In the genomic region with DNA sequence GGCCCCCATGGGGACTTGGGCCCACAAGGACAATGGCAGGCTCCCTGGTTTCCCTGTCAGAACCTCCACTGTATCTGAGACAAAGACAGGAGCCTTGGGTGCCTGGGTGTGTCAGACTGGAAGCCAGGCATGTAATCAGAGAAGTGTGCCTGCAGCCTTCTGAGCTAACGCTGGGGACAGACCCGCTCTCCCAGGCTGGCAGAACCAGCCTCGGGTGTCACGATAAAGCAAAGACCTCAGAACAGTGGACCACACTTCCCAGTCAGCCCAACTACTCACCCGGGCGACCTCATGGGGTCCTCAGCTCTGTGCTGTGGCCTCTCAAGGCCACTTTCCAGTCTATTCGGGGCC, we compare ENCODE assay signal across 12 mouse cellular contexts. TPM values are rescaled to one million over a fixed set of nuclear protein-coding genes. Genes with fewer than 3 reads are reported as not detected.
A peak's percentile ranks its signal among the peaks of the same experiment; 100 is the strongest.
DNase-seq lines count a peak whose midpoint lies in the region; ATAC-seq and TF ChIP-seq lines count a peak whose summit lies in the region.
"Had no signal": no experiment of that assay in that cellular context is flagged by ENCODE, and none has a peak within 500 bp of the region (broad histone marks: within the 10 kb centered on the region; RNA-seq: fewer than 3 reads in every experiment).

No protein-coding gene starts in this region.

- H3K9ac ChIP-seq in hindbrain, embryonic 14.5 days, result no peak overlapping the region
- H3K9ac ChIP-seq in forebrain, embryonic 13.5 days, result 0 out of 2 replicates have a peak overlapping the region, but pooled peaks have one; percentile 12
- no peak overlapping the region for H3K9ac ChIP-seq in midbrain, embryonic 12.5 days (replicated peaks)
- H3K9ac ChIP-seq in liver, postnatal 0 days (replicated peaks), result no peak overlapping the region
- H3K9ac ChIP-seq: heart, embryonic 13.5 days had no signal

- no peak for ATAC-seq in hindbrain, embryonic 14.5 days (ENCODE audit: low FRiP score)
- peak; percentile 59 for ATAC-seq in forebrain, embryonic 13.5 days
- ATAC-seq in midbrain, embryonic 12.5 days (ENCODE audit: low FRiP score, low read depth), result peak; percentile 58
- ATAC-seq in liver, postnatal 0 days, result no peak
- ATAC-seq: intestine, embryonic 16.5 days had no signal

- DNase-seq in hindbrain, embryonic 10.5 days (ENCODE audit: low spot score), result peak; percentile 12
- no peak for DNase-seq in hindbrain, embryonic 14.5 days (ENCODE audit: low spot score)
- DNase-seq in brain, embryonic 14.5 days (ENCODE audit: low read depth), result peak; percentile 59
- DNase-seq in yolk sac, embryonic 10.5 days (ENCODE audit: low spot score), result no peak
- no peak for DNase-seq in liver, postnatal 0 days
- DNase-seq in heart, adult 18-20 months, result no peak
- DNase-seq: right cerebral cortex, postnatal 14 days had no signal

- peak; percentile 21; the same call in 1 of the 2 replicates for TF ChIP-seq CTCF in brain, embryonic 14.5 days (IDR thresholded peaks at IDR 0.05; ENCODE audit: borderline replicate concordance, extremely low read depth, insufficient read depth, insufficient read length)
- no peak for TF ChIP-seq CTCF in liver, postnatal 0 days (IDR thresholded peaks at IDR 0.05; ENCODE audit: low read depth)

- H3K27me3 ChIP-seq in hindbrain, embryonic 10.5 days (ENCODE audit: insufficient read depth, poor library complexity, severe bottlenecking), result peaks cover 16% of the 10 kb centered on the region
- H3K27me3 ChIP-seq in hindbrain, embryonic 14.5 days (ENCODE audit: control insufficient read depth, insufficient read depth, low read length), result no peaks in the 10 kb centered on the region
- H3K27me3 ChIP-seq in forebrain, embryonic 13.5 days, result peaks cover 3% of the 10 kb centered on the region; the same call in 1 of the 2 replicates
- H3K27me3 ChIP-seq in midbrain, embryonic 12.5 days, result peaks cover 17% of the 10 kb centered on the region; the same call in 1 of the 2 replicates
- H3K27me3 ChIP-seq in liver, postnatal 0 days (ENCODE audit: insufficient read depth, low read length), result 0 out of 2 replicates have a peak, but pooled peaks cover 6% of the 10 kb centered on the region

- peaks cover 71% of the 10 kb centered on the region for H3K4me1 ChIP-seq in hindbrain, embryonic 10.5 days (replicated peaks)
- peaks cover 23% of the 10 kb centered on the region for H3K4me1 ChIP-seq in hindbrain, embryonic 14.5 days (replicated peaks; ENCODE audit: control insufficient read depth, insufficient read depth, low read length)
- H3K4me1 ChIP-seq in forebrain, embryonic 13.5 days, result peaks cover 58% of the 10 kb centered on the region
- peaks cover 49% of the 10 kb centered on the region for H3K4me1 ChIP-seq in midbrain, embryonic 12.5 days
- no peaks in the 10 kb centered on the region for H3K4me1 ChIP-seq in liver, postnatal 0 days (ENCODE audit: insufficient read depth)
- H3K4me1 ChIP-seq: heart, embryonic 13.5 days had no signal

- no peak overlapping the region for H3K4me3 ChIP-seq in hindbrain, embryonic 10.5 days
- H3K4me3 ChIP-seq in hindbrain, embryonic 14.5 days (replicated peaks; ENCODE audit: low read length), result no peak overlapping the region
- H3K4me3 ChIP-seq in forebrain, embryonic 13.5 days, result no peak overlapping the region
- H3K4me3 ChIP-seq in midbrain, embryonic 12.5 days, result no peak overlapping the region
- H3K4me3 ChIP-seq in liver, postnatal 0 days (ENCODE audit: low read depth, low read length), result no peak overlapping the region
- H3K4me3 ChIP-seq: heart, embryonic 13.5 days had no signal

- H3K9me3 ChIP-seq in hindbrain, embryonic 10.5 days, result no peaks in the 10 kb centered on the region
- H3K9me3 ChIP-seq in hindbrain, embryonic 14.5 days (ENCODE audit: control insufficient read depth, low read length), result no peaks in the 10 kb centered on the region
- no peaks in the 10 kb centered on the region for H3K9me3 ChIP-seq in forebrain, embryonic 13.5 days (replicated peaks)
- no peaks in the 10 kb centered on the region for H3K9me3 ChIP-seq in midbrain, embryonic 12.5 days
- H3K9me3 ChIP-seq in liver, postnatal 0 days (ENCODE audit: low read length), result no peaks in the 10 kb centered on the region
- H3K9me3 ChIP-seq: heart, embryonic 13.5 days had no signal

- H3K4me2 ChIP-seq in hindbrain, embryonic 14.5 days (replicated peaks), result no peak overlapping the region
- H3K4me2 ChIP-seq in forebrain, embryonic 13.5 days, result no peak overlapping the region
- H3K4me2 ChIP-seq in midbrain, embryonic 12.5 days (replicated peaks), result no peak overlapping the region
- H3K4me2 ChIP-seq in liver, postnatal 0 days (ENCODE audit: low read depth, low read length), result no peak overlapping the region
- H3K4me2 ChIP-seq: heart, embryonic 13.5 days had no signal

- no peak for TF ChIP-seq POLR2A in brain, embryonic 14.5 days (IDR thresholded peaks at IDR 0.05; ENCODE audit: borderline replicate concordance, extremely low read depth, insufficient read depth, insufficient read length, poor library complexity, severe bottlenecking)

- no peak for TF ChIP-seq EP300 in liver, postnatal 0 days (IDR thresholded peaks at IDR 0.05; ENCODE audit: low read depth)

- H3K36me3 ChIP-seq in hindbrain, embryonic 10.5 days, result no peaks in the 10 kb centered on the region
- H3K36me3 ChIP-seq in hindbrain, embryonic 14.5 days (replicated peaks; ENCODE audit: control insufficient read depth, insufficient read depth), result no peaks in the 10 kb centered on the region
- no peaks in the 10 kb centered on the region for H3K36me3 ChIP-seq in forebrain, embryonic 13.5 days (ENCODE audit: poor library complexity, severe bottlenecking)
- no peaks in the 10 kb centered on the region for H3K36me3 ChIP-seq in midbrain, embryonic 12.5 days
- no peaks in the 10 kb centered on the region for H3K36me3 ChIP-seq in liver, postnatal 0 days (replicated peaks; ENCODE audit: insufficient read depth, low read length)
- H3K36me3 ChIP-seq: heart, embryonic 13.5 days had no signal

- 27% methylated on average over 7 of the region's 7 CpGs for WGBS in hindbrain, embryonic 10.5 days
- 27% methylated on average over 7 of the region's 7 CpGs for WGBS in hindbrain, embryonic 14.5 days
- WGBS in forebrain, embryonic 13.5 days, result 23% methylated on average over 7 of the region's 7 CpGs
- WGBS in midbrain, embryonic 12.5 days, result 32% methylated on average over 7 of the region's 7 CpGs
- WGBS in liver, postnatal 0 days (ENCODE audit: insufficient replicate concordance), result 43% methylated on average over 7 of the region's 7 CpGs

- peak overlapping the region; percentile 85 for H3K27ac ChIP-seq in hindbrain, embryonic 10.5 days
- H3K27ac ChIP-seq in hindbrain, embryonic 14.5 days, result no peak overlapping the region
- peak overlapping the region; percentile 51 for H3K27ac ChIP-seq in forebrain, embryonic 13.5 days
- H3K27ac ChIP-seq in midbrain, embryonic 12.5 days (replicated peaks), result peak overlapping the region; percentile 74
- H3K27ac ChIP-seq in liver, postnatal 0 days (ENCODE audit: low read depth), result no peak overlapping the region
- H3K27ac ChIP-seq: heart, embryonic 13.5 days had no signal

RNA-seq across cellular contexts. Expression of a gene that starts 14.8 kb away (rescaled TPM):
- polyA plus RNA-seq in hindbrain, embryonic 10.5 days (2016; fragmentation: Nextera tagmentation; extraction: Ambion mirVana), result 0.31 and 2.6 TPM in 2 replicates
- polyA plus RNA-seq in hindbrain, embryonic 14.5 days (2014; fragmentation: Nextera tagmentation; extraction: Ambion mirVana), result 3.5 and 5.0 TPM in 2 replicates
- polyA plus RNA-seq in brain, embryonic 14.5 days (2012; rRNA removed), result 9.7 and 14.6 TPM in 2 replicates
- polyA plus RNA-seq in forebrain, embryonic 13.5 days (2015; fragmentation: Nextera tagmentation; extraction: Ambion mirVana), result 0.44 and 1.1 TPM in 2 replicates
- polyA plus RNA-seq in midbrain, embryonic 12.5 days (2016; fragmentation: Nextera tagmentation; extraction: Ambion mirVana), result 0.94 and 1.2 TPM in 2 replicates
- polyA plus RNA-seq in liver, postnatal 0 days (2015; fragmentation: Nextera tagmentation; extraction: Ambion mirVana), result not detected in 2 replicates
- total RNA-seq in heart, adult 18-20 months (2021), result under 1 TPM in 1 of 2 experiments, not detected in 1; 0.10 TPM
- total RNA-seq: liver, adult 2 months had no signal

Comparison
In these comparisons a context has a peak if more than half of its experiments do, and no peak if none do; other contexts are left out.
1. DNase-seq: peak in hindbrain, embryonic 10.5 days (single experiment) and brain, embryonic 14.5 days (single experiment); none in hindbrain, embryonic 14.5 days (single experiment), yolk sac, embryonic 10.5 days (single experiment), liver, postnatal 0 days (single experiment) and heart, adult 18-20 months (0 of 2).
2. H3K27ac ChIP-seq: peak in hindbrain, embryonic 10.5 days (single experiment), forebrain, embryonic 13.5 days (single experiment) and midbrain, embryonic 12.5 days (single experiment); none in hindbrain, embryonic 14.5 days (single experiment) and liver, postnatal 0 days (single experiment).
3. ATAC-seq: peak in forebrain, embryonic 13.5 days (single experiment) and midbrain, embryonic 12.5 days (single experiment); none in hindbrain, embryonic 14.5 days (single experiment) and liver, postnatal 0 days (single experiment).